Mouse (Mus musculus): ENCODE results near the gene Tpbgl.

Tpbgl gene

DNA sequence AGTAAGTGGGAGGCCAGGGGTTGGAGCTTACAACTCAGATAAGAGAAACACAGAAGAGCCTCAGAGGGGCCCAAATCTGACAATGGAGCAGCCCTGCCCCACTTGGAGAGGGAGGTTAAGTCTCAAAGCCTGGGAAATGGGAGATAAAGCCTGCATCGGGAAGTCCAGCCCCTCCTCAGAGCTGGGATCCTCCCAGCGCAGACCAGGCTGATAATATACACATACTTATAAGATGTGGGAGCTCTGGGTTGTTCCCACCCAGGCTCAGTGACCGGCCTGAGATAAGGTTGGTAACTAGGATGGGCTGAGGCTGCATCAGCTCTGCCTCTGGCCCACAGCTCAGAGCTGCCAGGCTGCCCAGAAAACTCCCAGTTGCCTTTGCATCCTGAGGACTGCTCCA lies 15.2 kb upstream of the Tpbgl start:
- no peak for DNase-seq (ENCODE audit: low spot score)

DNA sequence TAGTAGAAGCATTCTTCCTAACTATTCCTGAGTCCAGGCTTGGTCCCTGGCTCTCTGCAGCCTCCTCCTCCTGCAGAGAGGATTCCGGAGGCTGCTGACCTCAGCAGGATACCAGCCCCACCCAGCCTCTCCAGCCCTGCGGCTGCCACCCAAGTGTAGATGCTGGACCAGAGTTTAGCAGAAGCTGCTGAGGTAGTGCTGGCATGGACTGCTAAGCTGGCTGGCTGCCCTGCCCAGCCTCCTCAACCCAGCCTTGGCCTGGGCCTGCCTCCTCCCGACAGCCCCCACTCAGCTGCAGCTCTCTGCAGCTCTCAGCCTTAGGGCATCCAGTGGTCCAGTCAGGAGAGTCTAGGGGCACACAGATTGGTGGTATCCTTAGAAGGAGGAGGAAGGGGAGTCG lies 14.3 kb upstream of the Tpbgl start:
- DNase-seq (ENCODE audit: low spot score), result no peak

DNA sequence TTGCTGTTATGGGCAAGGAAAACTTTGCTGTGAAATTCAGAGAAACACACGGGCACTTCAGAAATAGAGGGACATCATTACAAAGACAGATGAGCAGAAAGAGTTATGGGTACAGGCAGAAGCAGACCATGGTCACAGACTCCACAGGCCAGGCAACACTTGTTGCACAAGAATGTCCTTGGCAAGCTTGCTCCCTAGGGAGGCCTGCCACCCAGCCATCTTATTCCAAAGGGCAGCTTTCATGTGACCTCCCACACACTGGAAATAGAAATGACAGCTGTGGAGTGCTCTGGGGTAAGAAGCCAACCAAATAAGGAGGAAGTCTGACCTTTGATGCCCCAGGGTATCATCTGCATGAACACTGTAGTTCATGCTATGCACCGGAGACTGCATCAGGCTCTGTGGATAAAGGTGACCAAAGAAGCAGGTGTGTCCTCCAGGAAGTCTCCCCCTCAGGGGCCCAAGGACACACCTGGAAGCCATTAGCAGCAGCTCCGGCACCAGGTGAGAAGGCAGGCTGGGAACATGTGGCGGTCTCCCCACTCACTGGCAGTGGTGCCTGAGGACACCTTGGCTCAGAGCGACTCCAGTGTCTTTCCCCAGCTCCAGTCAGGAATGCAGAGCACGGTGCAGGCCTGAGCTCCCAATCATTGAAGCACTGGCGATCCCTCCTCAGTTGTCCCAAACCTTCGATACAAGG lies 7.2 kb upstream of the Tpbgl start:
- DNase-seq (ENCODE audit: low spot score), result no peak

DNA sequence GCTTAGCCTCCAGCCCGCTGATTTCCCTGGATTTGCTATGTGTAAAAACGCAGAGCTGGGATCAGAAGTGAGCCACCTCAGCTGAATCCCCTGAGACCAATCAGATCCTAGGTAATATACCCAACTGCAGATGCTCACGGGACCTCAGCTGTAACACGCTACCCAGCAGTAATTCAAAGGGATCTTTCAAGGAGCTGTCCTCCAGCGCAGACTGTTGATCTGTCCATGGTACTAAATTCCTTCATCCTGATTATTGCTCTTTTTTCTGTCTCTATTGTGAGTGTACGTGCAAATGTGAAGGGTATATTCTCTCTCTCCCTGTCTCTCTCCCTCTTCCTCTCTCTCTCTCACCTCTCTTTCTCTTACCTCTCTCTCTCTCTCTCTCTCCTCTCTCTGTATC lies 5.4 kb upstream of the Tpbgl start:
- DNase-seq (ENCODE audit: low spot score), result no peak

DNA sequence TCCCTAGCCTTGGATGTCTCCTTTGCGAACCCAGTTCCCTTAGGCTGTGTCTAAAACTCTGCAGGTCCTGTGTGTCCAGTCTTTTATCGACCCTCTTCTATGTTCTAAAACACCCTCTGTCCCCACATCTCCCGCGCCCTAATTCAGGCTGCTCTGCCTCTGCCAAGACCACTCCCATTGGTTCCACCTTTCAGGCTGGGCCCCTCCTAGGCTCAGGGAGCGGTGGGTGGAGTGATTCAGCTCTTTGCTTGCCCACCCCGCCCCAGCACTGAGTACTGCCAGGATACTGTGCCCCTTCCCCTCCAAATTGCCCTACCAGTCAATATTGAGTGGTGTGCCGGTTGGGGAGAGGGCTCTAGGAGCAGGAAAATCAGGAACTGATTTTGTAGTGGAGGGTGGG lies 463 bp upstream of the Tpbgl start:
- no peak for DNase-seq (ENCODE audit: low spot score)

DNA sequence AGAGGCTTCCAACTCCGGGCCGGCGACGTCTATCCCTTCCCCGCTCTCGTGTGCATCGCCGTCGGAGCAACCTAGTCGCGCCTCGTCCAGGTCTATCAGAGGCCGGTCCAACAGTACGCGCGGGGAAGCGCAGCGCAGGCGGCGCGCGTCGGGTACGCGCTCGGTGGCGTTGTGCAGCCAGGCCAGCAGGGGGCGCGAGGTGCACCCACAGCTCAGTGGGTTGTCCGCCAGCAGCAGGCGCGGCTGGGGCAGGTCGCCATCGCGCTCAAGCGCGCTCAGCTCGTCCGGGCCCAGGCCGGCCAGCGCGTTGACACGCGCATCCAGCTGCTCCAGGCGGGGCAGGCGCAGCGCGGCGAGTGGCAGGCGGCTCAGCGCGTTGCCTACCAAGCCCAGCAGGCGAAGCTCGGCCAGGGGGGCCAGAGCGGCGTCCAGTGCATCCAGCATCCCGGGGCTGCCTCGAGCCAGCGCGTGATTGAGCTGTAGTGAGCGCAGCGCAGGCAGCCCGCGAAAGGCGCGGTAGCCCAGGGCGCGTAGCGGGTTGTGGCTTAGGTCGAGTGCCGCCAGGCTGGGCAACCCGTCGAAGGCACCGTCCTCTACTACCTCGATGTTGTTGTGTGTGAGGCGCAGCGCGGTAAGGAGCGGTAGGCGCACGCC lies 1.1 kb downstream of the Tpbgl start:
- DNase-seq (ENCODE audit: low spot score), result peak; percentile 73

DNA sequence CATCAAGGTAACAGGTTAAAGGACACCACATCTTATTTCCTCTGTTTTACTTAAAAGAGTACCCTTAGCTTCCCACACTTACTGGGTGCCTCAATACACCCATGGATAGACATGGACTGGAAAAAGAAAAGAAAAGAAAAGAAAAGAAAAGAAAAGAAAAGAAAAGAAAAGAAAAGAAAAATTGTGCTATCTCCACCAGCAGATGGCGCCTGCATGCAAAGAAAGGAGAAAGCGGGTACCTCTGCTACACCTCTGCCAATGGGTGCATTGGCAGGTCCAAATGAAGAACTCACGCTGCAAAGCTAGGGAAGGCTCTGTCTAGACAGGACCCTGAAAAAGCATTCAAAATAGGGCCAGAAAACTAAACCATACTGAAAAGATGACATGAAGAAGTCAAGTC lies 8.0 kb downstream of the Tpbgl start:
- DNase-seq (ENCODE audit: low spot score), result no peak

DNA sequence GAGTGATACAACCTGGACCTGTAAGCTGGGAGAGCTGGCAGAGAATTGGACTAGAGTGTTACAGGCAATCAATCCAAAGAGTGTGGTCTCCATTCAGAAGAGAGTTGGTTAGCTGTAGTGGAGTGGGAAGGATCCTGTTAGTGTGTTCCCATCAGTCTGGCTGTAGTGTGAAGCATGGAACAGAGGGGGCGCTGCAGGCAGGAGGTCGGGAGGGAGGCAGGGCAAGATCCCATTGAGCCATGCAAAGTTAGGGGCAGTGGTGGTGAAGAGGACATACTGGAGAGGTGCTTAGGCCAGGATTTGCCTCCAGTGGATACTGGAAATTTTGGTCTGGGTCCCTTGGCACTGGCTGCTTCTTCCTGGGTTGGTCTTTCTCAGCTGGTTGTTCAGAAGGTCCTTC lies 8.6 kb downstream of the Tpbgl start:
- no peak for DNase-seq (ENCODE audit: low spot score)

DNA sequence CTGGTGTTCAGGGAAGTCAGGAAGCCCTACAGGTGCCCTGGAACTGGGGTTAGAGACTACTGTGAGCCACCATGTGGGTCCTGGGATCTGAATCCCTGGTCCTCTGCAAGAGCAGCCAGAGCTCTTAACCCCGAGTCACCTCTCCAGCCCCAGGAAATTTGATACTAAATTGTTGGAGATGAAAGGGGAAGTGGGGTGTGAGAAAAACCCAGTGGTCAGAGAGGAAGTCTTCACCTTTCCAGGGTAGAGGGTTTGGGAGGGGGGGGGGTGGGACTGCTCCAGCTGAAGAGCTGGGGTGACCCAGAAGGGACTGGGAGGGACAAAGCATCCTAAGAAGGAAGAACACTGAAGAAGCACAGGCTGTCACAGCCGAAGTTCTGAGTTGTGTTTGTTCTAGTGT lies 19.3 kb downstream of the Tpbgl start:
- no peak for DNase-seq (ENCODE audit: low spot score)

DNA sequence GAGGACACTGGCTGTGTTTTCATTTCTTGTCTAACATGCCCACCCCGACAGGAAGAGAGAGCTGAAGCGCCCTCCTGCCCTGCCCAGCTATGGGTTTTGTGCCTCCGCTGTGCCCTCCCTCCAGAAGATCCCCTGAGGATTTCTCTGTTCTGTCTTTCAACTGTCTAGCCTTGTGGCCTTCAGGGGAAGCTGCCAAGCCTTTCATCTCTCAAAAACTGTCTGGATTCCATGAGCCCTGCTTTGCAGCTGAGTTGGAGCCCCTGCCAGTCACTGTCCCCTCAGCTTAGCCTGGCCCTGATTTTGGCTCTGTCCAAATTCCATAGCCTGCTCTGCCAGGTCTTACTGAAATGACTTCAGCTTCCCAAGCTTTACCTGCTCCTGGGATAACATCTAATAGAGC lies 20.1 kb downstream of the Tpbgl start:
- DNase-seq (ENCODE audit: low spot score), result no peak

DNA sequence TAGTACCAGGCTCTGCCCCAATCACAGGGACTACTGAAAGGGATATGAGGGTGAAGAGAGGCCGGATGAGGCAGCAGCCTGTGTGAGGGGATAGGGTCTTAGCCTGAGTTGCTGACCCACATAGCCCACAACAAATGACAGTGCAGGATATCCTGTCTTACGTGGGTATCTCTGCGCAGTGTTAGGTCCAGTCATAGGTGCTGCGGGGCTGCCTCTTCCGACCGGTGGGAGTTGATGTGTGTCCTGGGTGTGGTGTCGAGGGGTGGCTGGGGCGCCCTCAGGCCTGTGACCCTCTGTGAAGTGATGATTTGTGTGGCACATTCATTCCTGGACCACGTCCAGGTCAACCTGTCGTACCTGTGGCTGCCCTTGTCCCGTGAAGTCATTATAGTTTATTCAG lies 20.6 kb downstream of the Tpbgl start:
- DNase-seq (ENCODE audit: low spot score), result no peak

DNA sequence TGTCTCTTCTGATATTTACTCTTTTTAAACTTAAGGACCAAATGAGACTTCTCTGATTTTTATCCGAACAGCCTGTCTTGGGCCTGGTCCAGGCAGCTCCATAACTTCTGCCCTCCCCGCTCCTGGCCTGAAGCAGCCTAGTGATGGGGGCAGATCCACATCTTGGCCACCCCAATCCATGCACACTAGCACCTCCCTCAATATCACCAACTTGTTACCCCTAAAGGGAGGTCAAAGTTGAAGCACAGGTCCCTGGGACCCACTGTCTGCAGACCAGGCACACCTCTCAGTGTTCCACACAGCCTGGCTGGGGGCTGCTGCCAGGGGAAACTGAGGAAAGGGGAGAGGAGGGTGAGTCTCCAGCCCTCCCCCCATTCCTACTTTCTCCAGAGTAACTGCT lies 21.8 kb downstream of the Tpbgl start:
- DNase-seq (ENCODE audit: low spot score), result no peak

DNA sequence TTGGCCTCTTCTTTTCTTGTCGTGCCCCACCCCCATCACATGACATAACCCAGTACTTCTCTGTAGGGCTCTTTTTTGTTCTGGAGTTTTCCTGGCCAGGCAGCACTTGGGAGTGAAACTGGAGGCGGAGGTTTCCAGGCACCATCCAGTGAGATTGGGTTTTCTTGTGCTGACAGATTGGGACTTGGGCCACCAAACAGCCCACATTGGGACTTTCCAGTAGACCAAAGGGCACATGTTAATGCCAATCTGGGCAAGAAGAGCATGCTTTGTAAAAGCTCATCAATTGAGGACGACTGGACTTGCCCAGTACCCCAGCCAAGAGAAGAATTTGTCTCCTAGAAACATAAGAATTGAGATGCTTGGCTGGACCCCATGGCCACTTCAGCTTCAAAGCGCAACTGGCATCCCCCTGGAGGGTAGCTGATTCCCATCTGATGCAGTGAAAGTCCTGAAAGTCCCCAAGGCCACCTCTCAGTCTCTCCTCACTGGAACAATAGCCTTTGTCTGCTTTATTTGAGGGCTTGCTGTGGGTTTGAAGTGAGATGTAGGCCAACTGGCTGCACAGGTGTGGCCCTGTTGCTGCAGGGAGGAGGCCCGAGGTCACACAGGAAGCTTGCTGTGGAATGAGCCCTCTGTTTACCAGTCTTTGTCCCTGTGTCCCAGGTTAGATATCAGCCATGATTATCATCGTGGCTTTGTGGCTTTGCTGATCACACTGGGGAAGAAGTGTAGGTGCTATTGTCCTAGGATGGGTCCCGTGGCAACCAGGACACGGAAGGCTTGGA lies 22.8 kb downstream of the Tpbgl start:
- no peak for DNase-seq (ENCODE audit: low spot score)

DNA sequence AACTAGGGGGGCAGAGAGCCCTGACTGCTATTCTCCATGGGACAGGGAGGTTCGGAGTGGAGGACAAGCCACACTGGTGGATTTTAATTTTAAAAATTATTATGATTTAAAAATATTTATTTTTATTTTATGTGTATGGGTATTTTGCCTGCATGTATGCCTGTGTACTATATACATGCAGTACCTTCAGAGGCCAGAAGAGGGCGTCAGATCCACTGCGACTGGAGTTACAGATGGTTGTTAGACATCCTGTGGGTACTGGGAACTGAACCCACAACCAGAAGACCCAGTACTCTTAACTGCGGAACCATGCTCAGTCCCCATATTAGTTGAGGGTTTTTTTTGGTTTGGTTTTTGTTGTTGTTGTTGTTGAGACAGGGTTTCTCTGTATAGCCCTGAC lies 28.2 kb downstream of the Tpbgl start:
- no peak for DNase-seq (ENCODE audit: low spot score)

DNA sequence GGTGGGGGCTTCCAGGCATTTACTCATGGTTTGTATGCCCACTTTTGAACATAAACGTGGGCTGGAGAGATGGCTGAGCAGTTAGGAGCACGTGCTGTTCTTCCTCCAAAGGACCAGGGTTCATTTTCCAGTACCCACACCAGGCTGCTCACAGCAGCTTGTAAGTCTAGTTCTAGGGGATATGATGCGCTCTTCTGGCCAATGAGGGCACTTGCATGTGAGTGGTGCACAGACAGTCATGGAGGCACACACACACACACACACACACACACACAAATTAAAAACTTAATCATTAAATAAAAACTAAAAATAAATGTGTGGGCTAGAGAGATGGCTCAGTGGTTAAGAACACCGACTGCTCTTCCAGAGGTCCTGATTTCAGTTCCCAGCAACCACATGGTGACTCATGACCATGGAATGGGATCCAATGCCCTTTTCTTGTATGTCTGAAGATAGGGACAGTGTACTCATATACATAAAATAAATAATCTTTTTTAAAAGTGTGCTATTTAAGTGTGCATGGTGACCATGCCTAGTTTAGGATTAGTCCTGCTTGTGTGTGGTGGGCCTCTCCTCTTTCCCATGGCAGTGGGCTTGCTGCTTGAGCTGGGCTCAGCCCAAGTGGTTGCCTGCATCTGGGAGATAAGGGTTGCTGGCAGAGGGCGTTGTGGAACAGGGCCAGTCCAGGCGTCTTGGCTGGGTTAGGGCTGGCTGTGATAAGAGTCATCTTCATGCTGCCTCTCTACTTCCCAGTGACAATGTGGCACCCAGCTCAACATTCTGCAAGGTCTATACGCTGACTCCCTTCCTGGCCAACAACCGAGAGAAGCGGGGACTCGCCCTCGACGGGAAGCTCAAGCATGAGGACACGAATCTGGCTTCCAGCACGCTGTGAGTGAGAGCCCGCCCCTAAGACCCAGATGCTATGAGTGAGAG lies 32.8 kb downstream of the Tpbgl start:
- DNase-seq (ENCODE audit: low spot score), result no peak

DNA sequence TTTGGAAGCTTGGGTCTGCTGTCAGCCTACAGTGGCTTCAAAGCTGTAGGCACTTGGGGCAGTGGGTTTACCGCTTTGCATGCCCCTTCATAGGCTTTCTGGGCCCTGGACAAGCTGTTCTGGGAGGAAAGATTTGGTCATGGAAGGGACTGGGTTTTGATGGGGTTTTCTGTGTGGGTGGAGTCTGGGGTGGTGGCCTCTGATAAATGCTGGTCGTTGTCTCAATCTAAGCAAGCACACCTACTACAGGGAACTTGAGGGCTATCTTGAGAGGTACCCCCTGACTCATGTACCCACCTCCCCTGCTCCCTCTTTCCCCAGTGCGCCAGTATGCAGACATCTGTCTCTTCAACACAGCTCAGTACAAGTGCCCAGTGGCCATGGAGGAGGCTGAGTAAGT lies 34.2 kb downstream of the Tpbgl start:
- DNase-seq (ENCODE audit: low spot score), result no peak

DNA sequence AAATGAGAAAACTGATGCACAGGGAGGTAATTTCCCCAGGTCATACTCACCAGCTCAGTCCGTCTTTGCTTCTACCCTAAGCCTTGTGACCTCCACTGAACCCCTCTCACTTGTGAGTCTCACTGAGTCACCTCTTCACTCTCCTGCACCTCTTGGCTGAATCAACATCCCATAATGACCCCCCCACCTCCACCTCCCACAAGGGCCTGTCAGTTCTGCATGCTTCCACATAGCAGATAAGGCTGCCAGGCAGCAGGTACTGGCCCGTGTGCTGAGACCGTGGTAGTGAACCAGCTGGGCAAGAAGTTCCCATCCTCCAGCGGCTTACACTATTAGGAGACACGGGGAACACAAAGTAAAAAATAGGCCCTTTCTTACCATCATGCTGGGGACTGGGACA lies 36.3 kb downstream of the Tpbgl start:
- DNase-seq (ENCODE audit: low spot score), result no peak

DNA sequence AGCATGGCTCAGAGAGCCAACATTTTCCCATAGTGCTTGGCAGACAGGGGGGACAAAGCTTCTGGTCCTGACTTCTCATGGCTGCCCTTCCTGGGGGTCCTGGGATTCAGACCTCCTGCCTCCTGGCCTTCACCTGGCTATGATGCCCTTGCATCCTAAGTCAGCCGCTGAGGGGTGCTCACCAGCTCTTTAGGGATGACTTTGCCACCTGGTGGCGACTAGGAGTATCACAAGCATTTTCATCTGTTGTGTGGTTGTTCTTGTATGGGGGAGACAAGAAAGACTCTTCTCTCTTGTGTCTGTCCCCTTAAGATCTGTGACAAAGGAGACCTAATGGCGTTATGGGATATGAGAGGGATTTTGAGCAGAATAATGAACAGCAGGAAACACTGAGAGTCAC lies 36.8 kb downstream of the Tpbgl start:
- DNase-seq (ENCODE audit: low spot score), result peak; percentile 35

DNA sequence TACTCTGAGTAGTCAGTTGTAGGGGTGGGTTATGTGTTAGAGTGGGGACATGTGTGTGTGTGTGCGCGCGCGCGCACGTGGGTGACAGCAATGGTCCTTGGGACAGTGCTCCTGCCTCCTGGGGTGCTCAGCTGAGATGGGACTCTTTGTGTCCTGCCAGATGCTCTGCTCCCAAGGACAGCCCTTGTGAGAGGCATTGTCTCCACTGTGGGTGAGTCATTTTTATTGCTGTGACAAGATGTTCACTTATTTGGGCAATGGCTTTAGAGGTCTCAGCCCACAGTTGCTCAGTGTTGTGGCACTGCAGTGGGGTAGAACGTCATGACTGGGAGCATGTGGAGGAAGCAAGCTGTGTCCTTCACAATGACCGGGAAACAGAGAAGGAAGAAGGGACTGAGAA lies 40.9 kb downstream of the Tpbgl start:
- no peak for DNase-seq (ENCODE audit: low spot score)

DNA sequence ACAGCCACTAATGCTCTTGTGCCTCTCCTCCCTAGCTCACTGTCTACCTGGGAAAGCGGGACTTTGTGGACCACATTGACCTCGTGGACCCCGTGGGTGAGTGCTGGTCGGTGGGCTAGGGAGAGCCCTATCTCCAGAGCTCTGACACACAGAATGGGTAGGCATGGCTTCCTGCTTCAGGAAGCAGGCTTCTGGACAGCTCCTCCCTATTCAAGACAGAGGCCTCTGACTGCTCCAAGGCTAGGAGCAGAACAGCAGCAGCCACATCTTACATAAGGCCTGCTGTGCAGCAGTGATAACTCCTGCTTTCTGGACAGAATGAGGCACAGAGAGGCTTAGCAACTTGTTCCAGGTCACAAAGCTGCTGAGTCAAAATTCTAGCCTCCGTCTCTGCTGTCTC lies 43.3 kb downstream of the Tpbgl start:
- DNase-seq (ENCODE audit: low spot score), result no peak

DNA sequence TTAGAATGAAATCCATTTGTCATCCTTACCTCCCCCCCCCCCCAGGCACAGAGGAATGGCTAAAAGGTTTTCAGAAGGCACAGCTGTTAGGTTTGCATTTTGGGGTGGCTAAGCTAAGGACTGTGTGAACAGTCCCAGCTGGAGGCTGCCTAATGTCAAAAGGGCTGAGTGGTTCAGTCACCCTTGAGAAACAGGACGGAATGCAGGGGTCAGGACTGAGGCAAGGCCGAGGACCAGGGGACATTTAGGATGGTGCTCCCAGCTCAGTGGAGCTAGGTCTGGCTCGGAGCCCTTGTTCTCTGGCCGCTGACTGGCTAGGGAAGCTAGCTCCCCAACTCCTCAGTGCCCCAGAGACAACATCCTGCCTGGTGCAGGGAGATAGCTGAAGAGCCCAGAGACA lies 44.0 kb downstream of the Tpbgl start:
- DNase-seq (ENCODE audit: low spot score), result no peak

DNA sequence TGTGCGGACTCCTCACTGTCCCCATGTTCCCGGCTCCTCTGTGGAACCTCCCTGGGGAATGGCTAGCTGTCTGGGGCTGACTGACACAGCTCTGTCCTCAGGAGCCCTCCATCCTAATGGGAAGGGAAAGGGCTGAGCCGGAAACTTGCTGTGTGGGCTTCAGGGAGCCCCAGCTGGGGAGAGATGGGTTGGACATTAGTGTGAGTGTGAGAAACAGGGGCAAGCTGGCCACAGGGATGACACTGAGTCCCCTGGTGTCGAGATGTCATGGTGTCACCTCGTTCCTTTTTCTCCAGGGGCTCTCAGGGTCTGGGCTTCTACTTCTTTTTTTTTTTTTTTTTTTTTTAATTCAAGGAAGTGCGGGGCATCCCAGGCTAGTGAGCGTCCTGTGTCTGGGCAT lies 44.6 kb downstream of the Tpbgl start:
- DNase-seq (ENCODE audit: low spot score), result no peak

Data from layer of hippocampus, adult 9-10 months (tissue).